1 mouse cellular context compared by ENCODE assay signal in the genomic region with DNA sequence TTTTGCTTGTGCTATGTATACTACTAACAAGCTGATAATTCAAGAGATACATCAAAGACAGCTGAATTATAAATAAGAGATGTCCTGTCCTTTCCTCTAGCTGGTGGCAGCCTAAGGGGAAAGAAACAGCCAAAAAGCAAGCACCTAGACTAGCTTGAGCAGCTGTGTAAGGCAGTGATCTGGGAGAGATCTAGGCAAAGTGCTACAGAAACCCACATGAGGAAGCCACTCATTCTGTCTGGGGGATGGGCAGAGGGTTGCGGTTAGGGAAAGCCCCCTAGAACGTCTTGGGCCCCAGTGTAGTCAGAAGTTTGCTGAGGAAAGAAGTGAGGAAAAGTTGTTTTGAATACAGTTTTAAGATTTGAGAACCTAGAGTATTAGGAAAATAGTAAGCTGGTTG.
A peak's percentile ranks its signal among the peaks of the same experiment; 100 is the strongest.
TF ChIP-seq lines count a peak whose summit lies in the region.

No protein-coding gene starts in this region.

TF ChIP-seq in CH12.LX, 34 proteins besides CTCF, POLR2A, EP300 and RAD21 (continued from another document):
- TF ChIP-seq CHD1 (IDR thresholded peaks at IDR 0.05; ENCODE audit: low read depth, low read length) (no peak; the same call in 1 of the 2 replicates), NELFE (IDR thresholded peaks at IDR 0.05; ENCODE audit: low read depth, low read length) (no peak), IRF4 (IDR thresholded peaks at IDR 0.05; ENCODE audit: low read depth, low read length) (peak; percentile 86; the same call in 1 of the 2 replicates), ZC3H11A (IDR thresholded peaks at IDR 0.05; ENCODE audit: low read depth, low read length) (no peak), JUND (conservative IDR thresholded peaks at IDR 0.05; ENCODE audit: low read depth, low read length) (no peak)
